Mouse (Mus musculus): ENCODE results near the gene Wasf1.

Wasf1 gene

GRCm38 (mm10) chr10:40983761-40984160 lies 100.5 kb downstream of the Wasf1 start:
- DNase-seq (ENCODE audit: low spot score in 2 of 2) = no peak

GRCm38 (mm10) chr10:40984600-40984999 lies 101.3 kb downstream of the Wasf1 start:
- DNase-seq (ENCODE audit: low spot score in 2 of 2) = no peak

GRCm38 (mm10) chr10:40985350-40985749 lies 102.1 kb downstream of the Wasf1 start:
- DNase-seq (ENCODE audit: low spot score in 2 of 2) = no peak

Measured in frontal cortex, postnatal 25 days (tissue).